Mouse (Mus musculus): ENCODE measurements around the gene Map3k12. TPM values are rescaled to one million over a fixed set of nuclear protein-coding genes. Genes with fewer than 3 reads are reported as not detected.

Gene Map3k12
- polyA plus RNA-seq, 1 experiment from 2014 or later = 37.6 TPM

- Histone ChIP-seq H3K36me3 (ENCODE audit: poor library complexity, severe bottlenecking) (peaks cover 79% of the 10 kb centered on the region), H3K27me3 (no peaks in the 10 kb centered on the region), H3K4me1 (no peaks in the 10 kb centered on the region), H3K4me3 (no peak overlapping the region), H3K9me3 (replicated peaks) (no peaks in the 10 kb centered on the region), H3K4me2 (no peak overlapping the region), H3K9ac (no peak overlapping the region), H3K27ac (no peak overlapping the region)
- 90% methylated on average over 3 of the region's 3 CpGs for WGBS
- ATAC-seq = no peak
Measured at GRCm38 (mm10) chr15:102532106-102532900, 15.4 kb upstream of the Map3k12 start.

GRCm38 (mm10) chr15:102531586-102531985 lies 14.7 kb upstream of the Map3k12 start:
- Histone ChIP-seq H3K9me3 (replicated peaks) (no peaks in the 10 kb centered on the region), H3K27ac (no peak overlapping the region), H3K4me2 (no peak overlapping the region), H3K36me3 (ENCODE audit: poor library complexity, severe bottlenecking) (peaks cover 74% of the 10 kb centered on the region), H3K4me1 (no peaks in the 10 kb centered on the region), H3K4me3 (no peak overlapping the region), H3K27me3 (no peaks in the 10 kb centered on the region), H3K9ac (no peak overlapping the region)
- WGBS = 94% methylated on average over 4 of the region's 4 CpGs
- ATAC-seq = no peak

GRCm38 (mm10) chr15:102530566-102530965 lies 13.7 kb upstream of the Map3k12 start:
- H3K36me3 ChIP-seq (ENCODE audit: poor library complexity, severe bottlenecking) = peaks cover 70% of the 10 kb centered on the region
- H3K9ac ChIP-seq = no peak overlapping the region
- WGBS = 82% methylated on average over 4 of the region's 4 CpGs

GRCm38 (mm10) chr15:102528396-102528795 lies 11.5 kb upstream of the Map3k12 start:
- no peaks in the 10 kb centered on the region for H3K27me3 ChIP-seq
- H3K36me3 ChIP-seq (ENCODE audit: poor library complexity, severe bottlenecking) = peaks cover 63% of the 10 kb centered on the region
- H3K27ac ChIP-seq = no peak overlapping the region
- ATAC-seq = no peak
- no peak overlapping the region for H3K4me3 ChIP-seq
- no peaks in the 10 kb centered on the region for H3K9me3 ChIP-seq (replicated peaks)
- no peak overlapping the region for H3K4me2 ChIP-seq
- no peak overlapping the region for H3K9ac ChIP-seq
- H3K4me1 ChIP-seq = no peaks in the 10 kb centered on the region
- WGBS = 97% methylated on average over 1 of the region's 1 CpGs

More at GRCm38 (mm10) chr15:102530566-102530965, 13.7 kb upstream of the Map3k12 start:
- no peak overlapping the region for H3K27ac ChIP-seq
- no peak overlapping the region for H3K4me3 ChIP-seq
- no peaks in the 10 kb centered on the region for H3K9me3 ChIP-seq (replicated peaks)
- ATAC-seq = no peak
- no peak overlapping the region for H3K4me2 ChIP-seq
- H3K27me3 ChIP-seq = no peaks in the 10 kb centered on the region
- no peaks in the 10 kb centered on the region for H3K4me1 ChIP-seq

- H3K27ac ChIP-seq = no peak overlapping the region
- no peaks in the 10 kb centered on the region for H3K4me1 ChIP-seq
- peaks cover 60% of the 10 kb centered on the region for H3K36me3 ChIP-seq (ENCODE audit: poor library complexity, severe bottlenecking)
- no peaks in the 10 kb centered on the region for H3K9me3 ChIP-seq (replicated peaks)
- no peak overlapping the region for H3K9ac ChIP-seq
- ATAC-seq = no peak
- no peak overlapping the region for H3K4me2 ChIP-seq
- H3K4me3 ChIP-seq = no peak overlapping the region
- H3K27me3 ChIP-seq = no peaks in the 10 kb centered on the region
- 80% methylated on average over 3 of the region's 3 CpGs for WGBS
Measured at GRCm38 (mm10) chr15:102527936-102528335, 11.1 kb upstream of the Map3k12 start.

- 89% methylated on average over 6 of the region's 6 CpGs for WGBS
- H3K27me3 ChIP-seq = no peaks in the 10 kb centered on the region
Measured at GRCm38 (mm10) chr15:102526111-102527002, 9.5 kb upstream of the Map3k12 start.

GRCm38 (mm10) chr15:102524892-102525485 lies 8.1 kb upstream of the Map3k12 start, which contains the start of gene Npff:
Gene Npff (minus strand): TSS chr15:102524942.
- H3K9ac ChIP-seq = no peak within 1 kb of the TSS
- H3K9me3 ChIP-seq (replicated peaks) = no peaks in the 10 kb centered on the region
- H3K4me1 ChIP-seq = 0 out of 2 replicates have a peak, but pooled peaks cover 3% of the 10 kb centered on the region
- ATAC-seq = peak; percentile 22
- no peak within 1 kb of the TSS for H3K4me3 ChIP-seq
- peak within 1 kb of the TSS; percentile 15; the same call in 1 of the 2 replicates for H3K27ac ChIP-seq
- no peak within 1 kb of the TSS for H3K4me2 ChIP-seq
- H3K27me3 ChIP-seq = no peaks in the 10 kb centered on the region
- peaks cover 61% of the 10 kb centered on the region for H3K36me3 ChIP-seq (ENCODE audit: poor library complexity, severe bottlenecking)
- 3% methylated on average over 3 of the region's 3 CpGs for WGBS

More at GRCm38 (mm10) chr15:102526111-102527002, 9.5 kb upstream of the Map3k12 start:
- Histone ChIP-seq H3K4me1 (no peaks in the 10 kb centered on the region), H3K4me2 (no peak overlapping the region), H3K36me3 (ENCODE audit: poor library complexity, severe bottlenecking) (peaks cover 63% of the 10 kb centered on the region), H3K27ac (no peak overlapping the region), H3K4me3 (no peak overlapping the region), H3K9ac (no peak overlapping the region), H3K9me3 (replicated peaks) (no peaks in the 10 kb centered on the region)
- ATAC-seq = no peak

- no peak for ATAC-seq
- Histone ChIP-seq H3K4me3 (no peak overlapping the region), H3K4me1 (peaks cover 12% of the 10 kb centered on the region), H3K9me3 (replicated peaks) (no peaks in the 10 kb centered on the region), H3K4me2 (no peak overlapping the region), H3K27ac (no peak overlapping the region), H3K36me3 (ENCODE audit: poor library complexity, severe bottlenecking) (peaks cover 35% of the 10 kb centered on the region), H3K9ac (no peak overlapping the region), H3K27me3 (no peaks in the 10 kb centered on the region)
- 77% methylated on average over 4 of the region's 4 CpGs for WGBS
Measured at GRCm38 (mm10) chr15:102521480-102521879, 4.6 kb upstream of the Map3k12 start.

GRCm38 (mm10) chr15:102520416-102520815 lies 3.6 kb upstream of the Map3k12 start:
- H3K4me2 ChIP-seq = no peak overlapping the region
- H3K27ac ChIP-seq = no peak overlapping the region
- 94% methylated on average over 4 of the region's 4 CpGs for WGBS
- no peaks in the 10 kb centered on the region for H3K9me3 ChIP-seq (replicated peaks)
- H3K4me1 ChIP-seq = peaks cover 21% of the 10 kb centered on the region
- H3K36me3 ChIP-seq (ENCODE audit: poor library complexity, severe bottlenecking) = peaks cover 35% of the 10 kb centered on the region
- no peaks in the 10 kb centered on the region for H3K27me3 ChIP-seq
- no peak overlapping the region for H3K9ac ChIP-seq
- no peak for ATAC-seq
- no peak overlapping the region for H3K4me3 ChIP-seq

GRCm38 (mm10) chr15:102519211-102520141 lies 2.6 kb upstream of the Map3k12 start:
- no peak for ATAC-seq
- peaks cover 35% of the 10 kb centered on the region for H3K36me3 ChIP-seq (ENCODE audit: poor library complexity, severe bottlenecking)
- H3K4me3 ChIP-seq = peak overlapping the region; percentile 72
- peaks cover 31% of the 10 kb centered on the region for H3K4me1 ChIP-seq
- no peaks in the 10 kb centered on the region for H3K9me3 ChIP-seq (replicated peaks)
- 72% methylated on average over 17 of the region's 17 CpGs for WGBS
- peak overlapping the region; percentile 83 for H3K9ac ChIP-seq
- no peaks in the 10 kb centered on the region for H3K27me3 ChIP-seq
- peak overlapping the region; percentile 97 for H3K27ac ChIP-seq
- H3K4me2 ChIP-seq = peak overlapping the region; percentile 81

GRCm38 (mm10) chr15:102518859-102519201 lies 2.0 kb upstream of the Map3k12 start:
- peak overlapping the region; percentile 81 for H3K4me2 ChIP-seq
- peaks cover 29% of the 10 kb centered on the region for H3K36me3 ChIP-seq (ENCODE audit: poor library complexity, severe bottlenecking)
- no peaks in the 10 kb centered on the region for H3K9me3 ChIP-seq (replicated peaks)
- 22% methylated on average over 9 of the region's 9 CpGs for WGBS
- H3K9ac ChIP-seq = peak overlapping the region; percentile 83
- H3K27me3 ChIP-seq = no peaks in the 10 kb centered on the region
- peaks cover 34% of the 10 kb centered on the region for H3K4me1 ChIP-seq
- H3K4me3 ChIP-seq = peak overlapping the region; percentile 72
- ATAC-seq = no peak
- H3K27ac ChIP-seq = peak overlapping the region; percentile 97

Measured in forebrain, embryonic 13.5 days (tissue).